11 mouse cellular contexts compared by ENCODE assay signal in genomic region chr14:21662465-21663142, GRCm38 (mm10). TPM values are rescaled to one million over a fixed set of nuclear protein-coding genes. Genes with fewer than 3 reads are reported as not detected.
DNase-seq lines count a peak whose midpoint lies in the region; ATAC-seq and TF ChIP-seq lines count a peak whose summit lies in the region.
"Had no signal": no experiment of that assay in that cellular context is flagged by ENCODE, and none has a peak within 500 bp of the region (broad histone marks: within the 10 kb centered on the region; RNA-seq: fewer than 3 reads in every experiment).

No protein-coding gene starts in this region.

- DNase-seq in heart, postnatal 4 days: peak; percentile 57
- no peak for DNase-seq in brain, embryonic 14.5 days (ENCODE audit: low read depth)
- peak; percentile 46 for DNase-seq in liver
- DNase-seq in yolk sac, embryonic 10.5 days (ENCODE audit: low spot score): no peak
- DNase-seq in left cerebral cortex, adult 11 months (ENCODE audit: low spot score): no peak
- no peak for DNase-seq in spleen, postnatal 36 days (ENCODE audit: low spot score in 2 of 2)

- no peak overlapping the region for H3K27ac ChIP-seq in heart, embryonic 11.5 days (ENCODE audit: low read depth, low read length)
- H3K27ac ChIP-seq: neural tube, embryonic 12.5 days had no signal

- peaks cover 9% of the 10 kb centered on the region for H3K4me1 ChIP-seq in heart, embryonic 11.5 days (ENCODE audit: control insufficient read depth, insufficient read depth, low read length)

- H3K4me2 ChIP-seq in heart, embryonic 11.5 days: no peak overlapping the region
- H3K4me2 ChIP-seq: neural tube, embryonic 12.5 days had no signal

- no peak overlapping the region for H3K4me3 ChIP-seq in heart, embryonic 11.5 days (ENCODE audit: low read depth, low read length)
- H3K4me3 ChIP-seq: neural tube, embryonic 12.5 days had no signal

- H3K9me3 ChIP-seq in heart, embryonic 11.5 days (replicated peaks; ENCODE audit: control insufficient read depth, low read length): no peaks in the 10 kb centered on the region
- H3K9me3 ChIP-seq: neural tube, embryonic 12.5 days had no signal

- H3K36me3 ChIP-seq in heart, embryonic 11.5 days (ENCODE audit: control insufficient read depth, insufficient read depth, low read length): peaks cover 10% of the 10 kb centered on the region; the same call in 1 of the 2 replicates

- H3K27me3 ChIP-seq in heart, embryonic 11.5 days (ENCODE audit: control insufficient read depth, insufficient read depth, low read length): no peaks in the 10 kb centered on the region
- H3K27me3 ChIP-seq: neural tube, embryonic 12.5 days had no signal

- WGBS in heart, embryonic 11.5 days (ENCODE audit: insufficient replicate concordance): 75% methylated on average over 8 of the region's 8 CpGs

- no peak for TF ChIP-seq POLR2A in brain, embryonic 14.5 days (IDR thresholded peaks at IDR 0.05; ENCODE audit: borderline replicate concordance, extremely low read depth, insufficient read depth, insufficient read length, poor library complexity, severe bottlenecking)

- TF ChIP-seq CTCF in brain, embryonic 14.5 days (IDR thresholded peaks at IDR 0.05; ENCODE audit: borderline replicate concordance, extremely low read depth, insufficient read depth, insufficient read length): peak; percentile 16; the same call in 1 of the 2 replicates

- no peak overlapping the region for H3K9ac ChIP-seq in heart, embryonic 11.5 days (ENCODE audit: low read depth, low read length)
- H3K9ac ChIP-seq: neural tube, embryonic 12.5 days had no signal

- ATAC-seq in heart, embryonic 11.5 days (replicated peaks; ENCODE audit: insufficient number of reproducible peaks, low FRiP score, low TSS enrichment): no peak
- 0 out of 2 replicates have a peak, but pooled peaks have one; percentile 52 for ATAC-seq in monocyte, adult 5-6 weeks (replicated peaks; ENCODE audit: insufficient number of reproducible peaks, low FRiP score, low TSS enrichment, poor library complexity, severe bottlenecking)

RNA-seq across cellular contexts. Expression of gene Dupd1, which starts 51.8 kb away (rescaled TPM):
- total RNA-seq in heart, postnatal 4 days (2021): under 1 TPM in 1 of 2 experiments, not detected in 1; 0.68 TPM
- polyA plus RNA-seq in heart, embryonic 11.5 days (2014; fragmentation: Nextera tagmentation; extraction: Ambion mirVana): 0.73 TPM in 1 of 2 replicates, not detected in the other
- 0.08 and 0.10 TPM in 2 replicates for polyA plus RNA-seq in brain, embryonic 14.5 days (2012; rRNA removed)
- total RNA-seq in monocyte, adult 5-6 weeks (2017): 0.58 TPM in 1 of 3 replicates, not detected in the others
- total RNA-seq: ES-E14 had no signal
- polyA plus RNA-seq: neural tube, embryonic 12.5 days; stomach, embryonic 14.5 days had no signal

Comparison
In these comparisons a context has a peak if more than half of its experiments do, and no peak if none do; other contexts are left out.
1. DNase-seq: peak in heart, postnatal 4 days (single experiment) and liver (single experiment); none in brain, embryonic 14.5 days (single experiment), yolk sac, embryonic 10.5 days (single experiment), left cerebral cortex, adult 11 months (single experiment) and spleen, postnatal 36 days (0 of 2).